Mouse (Mus musculus): ENCODE measurements around the gene Eif4a2.

DNA sequence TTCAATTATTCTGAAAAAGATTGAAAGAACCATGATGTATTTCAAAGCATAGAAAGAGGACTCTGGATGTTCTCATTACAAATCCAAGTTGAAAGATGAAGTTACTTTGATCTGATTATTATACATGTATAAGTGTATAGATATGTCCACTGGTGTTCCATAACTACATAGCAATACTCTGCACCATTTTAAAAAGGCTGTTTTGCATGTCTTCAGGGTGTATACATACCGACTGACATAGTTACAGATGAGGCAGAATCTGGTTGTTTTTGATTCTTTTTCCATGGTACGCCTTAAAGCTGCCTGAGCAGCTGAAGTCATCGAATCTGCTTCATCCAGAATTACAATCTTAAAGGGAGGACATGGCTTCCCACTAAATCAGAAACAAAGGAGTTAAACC, 8.2 kb downstream of the Eif4a2 start:
- TF ChIP-seq CTCF (conservative IDR thresholded peaks at IDR 0.05; ENCODE audit: low read length) (no peak), NANOG (IDR thresholded peaks at IDR 0.05; ENCODE audit: borderline replicate concordance, low read length) (no peak)

Measured in E14TG2a.4 (cell line).